Mouse (Mus musculus) testis, adult 2 months (tissue): ENCODE measurements around the gene Cox7a2.

ENCODE experiments used
- CTCF ChIP-seq: fragments of 200-500 bp; IDR thresholded peaks from 2 replicates; pipeline ENCODE4 v1.5.1; 2012; ENCODE audit warnings: low read depth, mild to moderate bottlenecking, inconsistent platforms, low read length, moderate library complexity; ENCODE audit not compliant: control insufficient read depth, insufficient read depth, insufficient replicate concordance
- POLR2A ChIP-seq: fragments of 200-500 bp; IDR thresholded peaks from 2 replicates; pipeline ENCODE4 v1.6.1; 2012; ENCODE audit warnings: low read depth, mild to moderate bottlenecking, inconsistent platforms, low read length, moderate library complexity; ENCODE audit not compliant: control insufficient read depth

GRCm38 (mm10) chr9:79779354-79779753, 19.7 kb upstream of the Cox7a2 start:
- no peak for TF ChIP-seq CTCF
- no peak for TF ChIP-seq POLR2A
